Mouse (Mus musculus) erythroblast, adult 5-6 weeks (primary cell): ENCODE results near the gene Slc16a10. TPM values are rescaled to one million over a fixed set of nuclear protein-coding genes. Genes with fewer than 3 reads are reported as not detected.

Source experiments
- ATAC-seq: replicated peaks from 2 replicates; pipeline ENCODE4 v1.8.0; 2016; ENCODE audit warnings: moderate number of reproducible peaks, mild to moderate bottlenecking, moderate TSS enrichment, inconsistent platforms; ENCODE audit not compliant: poor library complexity, low FRiP score, severe bottlenecking
- total RNA-seq, 2 experiments: library from RNA; stranded (forward) in 1 of 2; stranded (reverse) in 1 of 2; fragments of 150-400 nt in 1 of 2; fragments of 200-764, 138-1000 nt in 1 of 2; gene quantifications; 2 replicates each; pipeline versions ENCODE4 v1.2.3 to v1.2.4; 2015 to 2017; ENCODE audit warnings: low replicate concordance in 2 of 2

Slc16a10 gene
- total RNA-seq, 2 experiments from 2014 or later, result 459 to 461 TPM

GRCm38 (mm10) chr10:40151852-40152549 lies 9.9 kb upstream of the Slc16a10 start:
- ATAC-seq, result no peak

- ATAC-seq, result peak; percentile 83
Measured at GRCm38 (mm10) chr10:40149584-40150145, 7.6 kb upstream of the Slc16a10 start.

GRCm38 (mm10) chr10:40147325-40148059 lies 5.4 kb upstream of the Slc16a10 start:
- ATAC-seq, result peak; percentile 59

- ATAC-seq, result no peak
Measured at GRCm38 (mm10) chr10:40146451-40146850, 4.4 kb upstream of the Slc16a10 start.

GRCm38 (mm10) chr10:40144815-40145214 lies 2.8 kb upstream of the Slc16a10 start:
- no peak for ATAC-seq

- peak; percentile 48 for ATAC-seq
Measured at GRCm38 (mm10) chr10:40141016-40141851, 824 bp downstream of the Slc16a10 start.

GRCm38 (mm10) chr10:40139646-40140045 lies 2.4 kb downstream of the Slc16a10 start:
- ATAC-seq, result no peak

- no peak for ATAC-seq
Measured at GRCm38 (mm10) chr10:40135807-40136778, 6.0 kb downstream of the Slc16a10 start.

GRCm38 (mm10) chr10:40134906-40135305 lies 7.2 kb downstream of the Slc16a10 start:
- ATAC-seq, result no peak

GRCm38 (mm10) chr10:40133636-40134035 lies 8.4 kb downstream of the Slc16a10 start:
- ATAC-seq, result peak; percentile 32

- ATAC-seq, result peak; percentile 88
Measured at GRCm38 (mm10) chr10:40131690-40132418, 10.2 kb downstream of the Slc16a10 start.

- no peak for ATAC-seq
Measured at GRCm38 (mm10) chr10:40130126-40130525, 11.9 kb downstream of the Slc16a10 start.

- ATAC-seq, result no peak
Measured at GRCm38 (mm10) chr10:40129134-40129533, 12.9 kb downstream of the Slc16a10 start.

GRCm38 (mm10) chr10:40128497-40128896 lies 13.6 kb downstream of the Slc16a10 start:
- no peak for ATAC-seq

- peak; percentile 93 for ATAC-seq
Measured at GRCm38 (mm10) chr10:40125200-40125599, 16.9 kb downstream of the Slc16a10 start.

- ATAC-seq, result no peak
Measured at GRCm38 (mm10) chr10:40124570-40124969, 17.5 kb downstream of the Slc16a10 start.

- ATAC-seq, result no peak
Measured at GRCm38 (mm10) chr10:40124096-40124495, 18.0 kb downstream of the Slc16a10 start.

- no peak for ATAC-seq
Measured at GRCm38 (mm10) chr10:40119466-40119865, 22.6 kb downstream of the Slc16a10 start.
